Mouse (Mus musculus): ENCODE results near the gene Wipi2.

DNA sequence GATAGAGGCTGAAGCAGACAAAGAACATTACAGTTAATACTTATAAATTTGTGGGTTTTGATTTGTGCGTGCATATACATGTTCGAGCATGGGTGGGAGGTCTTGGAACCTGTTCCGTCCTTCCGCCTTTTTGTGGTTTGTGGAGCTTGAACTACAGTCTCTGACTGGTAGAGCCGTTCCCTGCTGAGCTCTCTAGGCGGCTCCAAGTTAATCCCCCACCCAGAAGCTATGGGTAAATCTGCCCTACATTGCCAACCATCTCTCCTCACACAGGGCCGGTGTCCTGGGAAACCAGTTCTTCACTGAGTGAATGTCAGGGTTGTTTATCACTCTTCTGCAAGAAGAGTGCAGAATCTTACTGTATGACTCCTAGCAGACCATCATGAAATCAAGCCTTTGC lies 20.7 kb downstream of the Wipi2 start:
- TF ChIP-seq POLR2A (IDR thresholded peaks at IDR 0.05; ENCODE audit: low read depth, low read length), result no peak
- no peak for TF ChIP-seq CTCF (IDR thresholded peaks at IDR 0.05; ENCODE audit: borderline replicate concordance, insufficient read depth, low read length)

Measured in embryonic fibroblast, embryonic 13.5 days (primary cell).